Mouse (Mus musculus) heart, embryonic 12.5 days (tissue): Measurements from ENCODE around the gene Serpinb6b. TPM values are rescaled to one million over a fixed set of nuclear protein-coding genes. Genes with fewer than 3 reads are reported as not detected.
"Not testable (repeated sequence)": the region's sequence is repeated elsewhere in the genome, so short reads cannot be mapped to it uniquely, and the experiment has no call there.

Source experiments
- ATAC-seq: fragments of 200-750 bp; cut with Nextera tagmentation; 2 replicates; pipeline ENCODE4 v1.8.0; 2017; ENCODE audit warnings: moderate TSS enrichment, moderate library complexity; ENCODE audit not compliant: insufficient number of reproducible peaks, low FRiP score
- H3K27ac ChIP-seq: fragments of 300-500 bp; sonication (generic); 2 replicates; pipeline ENCODE4 v1.5.1; 2016; ENCODE audit warnings: mild to moderate bottlenecking, moderate library complexity; ENCODE audit not compliant: poor library complexity, severe bottlenecking
- H3K27me3 ChIP-seq: fragments of 300-500 bp; sonication (generic); replicated peaks from 2 replicates; pipeline ENCODE4 v1.6.1; 2016; ENCODE audit warnings: mild to moderate bottlenecking, moderate library complexity
- H3K36me3 ChIP-seq: fragments of 300-500 bp; sonication (generic); 2 replicates; pipeline ENCODE4 v1.6.1; 2016; ENCODE audit warnings: mild to moderate bottlenecking, moderate library complexity
- H3K4me1 ChIP-seq: fragments of 300-500 bp; sonication (generic); replicated peaks from 2 replicates; pipeline ENCODE4 v1.6.1; 2016; ENCODE audit warnings: mild to moderate bottlenecking
- H3K4me2 ChIP-seq: fragments of 300-500 bp; sonication (generic); 2 replicates; pipeline ENCODE4 v1.6.1; 2016; ENCODE audit warnings: mild to moderate bottlenecking, moderate library complexity
- H3K4me3 ChIP-seq: fragments of 300-500 bp; sonication (generic); 2 replicates; pipeline ENCODE4 v1.5.1; 2016; ENCODE audit warnings: mild to moderate bottlenecking
- H3K9ac ChIP-seq: fragments of 300-500 bp; sonication (generic); 2 replicates; pipeline ENCODE4 v1.6.1; 2016; ENCODE audit warnings: mild to moderate bottlenecking, moderate library complexity
- H3K9me3 ChIP-seq: fragments of 300-500 bp; sonication (generic); replicated peaks from 2 replicates; pipeline ENCODE4 v1.6.1; 2016; ENCODE audit warnings: mild to moderate bottlenecking, moderate library complexity
- WGBS: fragments of 180-500 bp; shearing (Covaris S2); methylation state at CpG from one replicate; pipeline ENCODE4 v1.1.7; 2016; 5-methylcytosine and 5-hydroxymethylcytosine counted together
- polyA plus RNA-seq: library from polyadenylated mRNA; unstranded; fragments of >200 nt; fragmentation: Nextera tagmentation; extraction: Ambion mirVana; gene quantifications from 2 replicates; pipeline ENCODE4 v1.2.1, GENCODE M21; 2016

Gene Serpinb6b
- polyA plus RNA-seq: 15.1 and 16.9 TPM in 2 replicates

- peak within 1 kb of the TSS; percentile 69 for H3K4me2 ChIP-seq
- WGBS: 36% methylated on average over 14 of the region's 16 CpGs
- no peaks in the 10 kb centered on the region for H3K36me3 ChIP-seq
- H3K9ac ChIP-seq: peak within 1 kb of the TSS; percentile 64
- peaks cover 38% of the 10 kb centered on the region for H3K4me1 ChIP-seq
- peak within 1 kb of the TSS; percentile 43 for H3K4me3 ChIP-seq
- H3K27me3 ChIP-seq: no peaks in the 10 kb centered on the region
- H3K27ac ChIP-seq: peak within 1 kb of the TSS; percentile 25; the same call in 1 of the 2 replicates
- H3K9me3 ChIP-seq: no peaks in the 10 kb centered on the region
- peak; percentile 62 for ATAC-seq
These were observed at the start of gene Serpinb6b for GRCm38 (mm10) chr13:32964989-32965811. Gene Serpinb6b (plus strand): TSS chr13:32965209.

GRCm38 (mm10) chr13:32922622-32923021 lies 42.4 kb upstream of the Serpinb6b start:
- peak; percentile 65; the same call in 1 of the 2 replicates for ATAC-seq
- Histone ChIP-seq H3K27ac (peak overlapping the region; percentile 86), H3K4me1 (peaks cover 31% of the 10 kb centered on the region)

GRCm38 (mm10) chr13:32924578-32925360 lies 40.2 kb upstream of the Serpinb6b start:
- H3K36me3 ChIP-seq: no peaks in the 10 kb centered on the region
- H3K9me3 ChIP-seq: no peaks in the 10 kb centered on the region
- 23% methylated on average over 7 of the region's 7 CpGs for WGBS
- H3K27me3 ChIP-seq: no peaks in the 10 kb centered on the region
- no peak overlapping the region for H3K4me3 ChIP-seq
- peaks cover 40% of the 10 kb centered on the region for H3K4me1 ChIP-seq
- peak; percentile 81 for ATAC-seq
- H3K4me2 ChIP-seq: peak overlapping the region; percentile 34
- no peak overlapping the region for H3K9ac ChIP-seq
- H3K27ac ChIP-seq: peak overlapping the region; percentile 79

More at GRCm38 (mm10) chr13:32922622-32923021, 42.4 kb upstream of the Serpinb6b start:
- H3K9me3 ChIP-seq: no peaks in the 10 kb centered on the region; the same call in 1 of the 2 replicates
- no peak overlapping the region for H3K9ac ChIP-seq
- H3K4me2 ChIP-seq: no peak overlapping the region
- H3K27me3 ChIP-seq: no peaks in the 10 kb centered on the region
- no peak overlapping the region for H3K4me3 ChIP-seq
- H3K36me3 ChIP-seq: no peaks in the 10 kb centered on the region

- Histone ChIP-seq H3K9ac (no peak overlapping the region), H3K4me2 (no peak overlapping the region), H3K4me3 (no peak overlapping the region), H3K27me3 (no peaks in the 10 kb centered on the region), H3K9me3 (no peaks in the 10 kb centered on the region), H3K27ac (peak overlapping the region; percentile 67), H3K4me1 (peaks cover 36% of the 10 kb centered on the region), H3K36me3 (no peaks in the 10 kb centered on the region)
- WGBS: 36% methylated on average over 2 of the region's 2 CpGs
- no peak for ATAC-seq
These were observed 38.3 kb upstream of the Serpinb6b start for GRCm38 (mm10) chr13:32926661-32927060.

GRCm38 (mm10) chr13:32927241-32927640 lies 37.8 kb upstream of the Serpinb6b start:
- no peaks in the 10 kb centered on the region for H3K27me3 ChIP-seq
- no peak for ATAC-seq
- no peaks in the 10 kb centered on the region for H3K9me3 ChIP-seq
- H3K4me3 ChIP-seq: no peak overlapping the region
- peaks cover 36% of the 10 kb centered on the region for H3K4me1 ChIP-seq
- no peak overlapping the region for H3K9ac ChIP-seq
- WGBS: 51% methylated on average over 1 of the region's 1 CpGs
- peak overlapping the region; percentile 67 for H3K27ac ChIP-seq
- no peak overlapping the region for H3K4me2 ChIP-seq
- H3K36me3 ChIP-seq: no peaks in the 10 kb centered on the region

- Histone ChIP-seq H3K27me3 (no peaks in the 10 kb centered on the region), H3K4me1 (peaks cover 34% of the 10 kb centered on the region), H3K9ac (no peak overlapping the region), H3K9me3 (no peaks in the 10 kb centered on the region), H3K27ac (no peak overlapping the region), H3K36me3 (no peaks in the 10 kb centered on the region), H3K4me2 (no peak overlapping the region), H3K4me3 (no peak overlapping the region)
- no peak for ATAC-seq
- 71% methylated on average over 2 of the region's 2 CpGs for WGBS
These were observed 35.8 kb upstream of the Serpinb6b start for GRCm38 (mm10) chr13:32929107-32929750.

- Histone ChIP-seq H3K36me3 (no peaks in the 10 kb centered on the region), H3K4me3 (no peak overlapping the region), H3K4me2 (no peak overlapping the region), H3K27ac (no peak overlapping the region), H3K9ac (no peak overlapping the region), H3K27me3 (no peaks in the 10 kb centered on the region), H3K9me3 (no peaks in the 10 kb centered on the region), H3K4me1 (peaks cover 16% of the 10 kb centered on the region)
- ATAC-seq: no peak
- 9% methylated on average over 1 of the region's 1 CpGs for WGBS
These were observed 30.2 kb upstream of the Serpinb6b start for GRCm38 (mm10) chr13:32934706-32935381.

- not testable (repeated sequence) for H3K36me3 ChIP-seq, H3K4me3 ChIP-seq, H3K4me2 ChIP-seq, H3K9ac ChIP-seq, H3K9me3 ChIP-seq, ATAC-seq, H3K27ac ChIP-seq, H3K27me3 ChIP-seq
- 60% methylated on average over 4 of the region's 4 CpGs for WGBS
- peaks cover 16% of the 10 kb centered on the region for H3K4me1 ChIP-seq
These were observed 26.7 kb upstream of the Serpinb6b start for GRCm38 (mm10) chr13:32938275-32938674.

- peak overlapping the region; percentile 42; the same call in 1 of the 2 replicates for H3K27ac ChIP-seq
- H3K4me1 ChIP-seq: peaks cover 12% of the 10 kb centered on the region
- not testable (repeated sequence) for H3K4me3 ChIP-seq, H3K9me3 ChIP-seq, H3K36me3 ChIP-seq, H3K4me2 ChIP-seq, H3K9ac ChIP-seq, ATAC-seq, H3K27me3 ChIP-seq
- WGBS: 41% methylated on average over 3 of the region's 3 CpGs
These were observed 25.8 kb upstream of the Serpinb6b start for GRCm38 (mm10) chr13:32939191-32939590.

GRCm38 (mm10) chr13:32956537-32956936 lies 8.5 kb upstream of the Serpinb6b start:
- H3K9me3 ChIP-seq: peaks cover 5% of the 10 kb centered on the region; the same call in 1 of the 2 replicates
- 51% methylated on average over 4 of the region's 4 CpGs for WGBS
- H3K27ac ChIP-seq: no peak overlapping the region
- ATAC-seq: no peak
- peaks cover 5% of the 10 kb centered on the region for H3K4me1 ChIP-seq
- no peaks in the 10 kb centered on the region for H3K27me3 ChIP-seq
- no peak overlapping the region for H3K4me3 ChIP-seq
- no peak overlapping the region for H3K4me2 ChIP-seq
- no peaks in the 10 kb centered on the region for H3K36me3 ChIP-seq
- no peak overlapping the region for H3K9ac ChIP-seq
